Mouse (Mus musculus) ES-Bruce4 (cell line): Measurements from ENCODE around the gene Col18a1.

ENCODE experiments used
- CTCF ChIP-seq: IDR thresholded peaks from one replicate; pipeline ENCODE4 v1.8.1; 2011; ENCODE audit warnings: low read depth, low read length
- EP300 ChIP-seq: IDR thresholded peaks from 2 replicates; pipeline ENCODE4 v1.6.1; 2011; ENCODE audit warnings: low read depth, low read length; ENCODE audit not compliant: insufficient read depth
- POLR2A ChIP-seq: IDR thresholded peaks from one replicate; pipeline ENCODE4 v1.8.1; 2011; ENCODE audit warnings: low read length; ENCODE audit not compliant: insufficient read depth

DNA sequence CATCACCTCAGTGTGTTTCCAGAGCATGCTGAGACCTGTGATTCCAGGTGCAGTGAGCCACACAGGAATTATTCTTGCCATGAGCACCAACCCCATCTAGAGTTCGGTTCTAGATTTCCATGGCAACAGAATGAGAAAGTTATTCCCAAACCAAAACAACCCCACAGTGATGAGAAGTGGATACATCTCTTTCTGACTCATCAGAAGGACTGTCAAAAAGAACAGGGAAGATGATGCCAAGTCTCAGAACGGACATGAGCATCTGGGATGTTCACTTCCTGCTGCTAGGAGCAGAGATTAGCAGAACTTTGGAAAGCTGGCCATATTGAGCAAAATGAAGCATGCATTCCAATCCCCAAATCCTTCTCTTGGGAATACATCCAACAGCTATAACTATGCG, 13.8 kb upstream of the Col18a1 start:
- TF ChIP-seq CTCF, result no peak
- no peak for TF ChIP-seq POLR2A
- no peak for TF ChIP-seq EP300
